ENCODE assay signal across 12 mouse cellular contexts in genomic region chr19:55091602-55092413, GRCm38 (mm10). TPM values are rescaled to one million over a fixed set of nuclear protein-coding genes. Genes with fewer than 3 reads are reported as not detected.
A peak's percentile ranks its signal among the peaks of the same experiment; 100 is the strongest.
DNase-seq lines count a peak whose midpoint lies in the region; ATAC-seq and TF ChIP-seq lines count a peak whose summit lies in the region.
"Had no signal": no experiment of that assay in that cellular context is flagged by ENCODE, and none has a peak within 500 bp of the region (broad histone marks: within the 10 kb centered on the region; RNA-seq: fewer than 3 reads in every experiment).

No protein-coding gene starts in this region.

- no peak for TF ChIP-seq POLR2A in thymus, adult 2 months (IDR thresholded peaks at IDR 0.05; ENCODE audit: control insufficient read depth, extremely low read depth, insufficient read depth, low read length, poor library complexity)

- H3K4me1 ChIP-seq in liver, embryonic 14.5 days (replicated peaks; ENCODE audit: control insufficient read depth in 2 of 2, insufficient read depth in 2 of 2, low read length in 1 of 2): peaks cover 5 to 17% of the 10 kb centered on the region in 2 experiments; a peak in 2 of 4 replicates
- no peaks in the 10 kb centered on the region for H3K4me1 ChIP-seq in thymus, adult 2 months (replicated peaks; ENCODE audit: control insufficient read depth, insufficient read depth, low read length)
- H3K4me1 ChIP-seq in forebrain, embryonic 13.5 days: no peaks in the 10 kb centered on the region
- H3K4me1 ChIP-seq: forebrain, embryonic 10.5 days; limb, embryonic 12.5 days had no signal

- TF ChIP-seq EP300 in liver, embryonic 14.5 days (IDR thresholded peaks at IDR 0.05; ENCODE audit: low read depth): no peak

- TF ChIP-seq CTCF in liver, embryonic 14.5 days (IDR thresholded peaks at IDR 0.05; ENCODE audit: low read depth): no peak
- no peak for TF ChIP-seq CTCF in thymus, adult 2 months (IDR thresholded peaks at IDR 0.05; ENCODE audit: borderline replicate concordance, control insufficient read depth, extremely low read depth, insufficient read depth, low read length, poor library complexity)

- peaks cover 24% of the 10 kb centered on the region for H3K36me3 ChIP-seq in liver, embryonic 14.5 days (replicated peaks; ENCODE audit: control insufficient read depth, insufficient read depth, low read depth)
- peaks cover 6% of the 10 kb centered on the region for H3K36me3 ChIP-seq in thymus, adult 2 months (ENCODE audit: control insufficient read depth, insufficient read depth, low read length)
- peaks cover 63% of the 10 kb centered on the region for H3K36me3 ChIP-seq in forebrain, embryonic 13.5 days (ENCODE audit: poor library complexity, severe bottlenecking)

- H3K9ac ChIP-seq in liver, embryonic 14.5 days (replicated peaks): no peak overlapping the region
- H3K9ac ChIP-seq in forebrain, embryonic 13.5 days: no peak overlapping the region
- H3K9ac ChIP-seq: limb, embryonic 12.5 days had no signal

- ATAC-seq in liver, embryonic 14.5 days (ENCODE audit: insufficient read depth): peak; percentile 22; the same call in 1 of the 2 replicates
- no peak for ATAC-seq in forebrain, embryonic 13.5 days

- no peak overlapping the region; the same call in 1 of the 2 replicates for H3K4me2 ChIP-seq in liver, embryonic 14.5 days (ENCODE audit: low read depth)
- no peak overlapping the region for H3K4me2 ChIP-seq in forebrain, embryonic 13.5 days
- H3K4me2 ChIP-seq: limb, embryonic 12.5 days had no signal

- H3K27ac ChIP-seq in liver, embryonic 14.5 days: no peak overlapping the region
- no peak overlapping the region for H3K27ac ChIP-seq in thymus, adult 2 months (ENCODE audit: control insufficient read depth, insufficient read depth, low read length)
- H3K27ac ChIP-seq in forebrain, embryonic 13.5 days: no peak overlapping the region
- H3K27ac ChIP-seq: forebrain, embryonic 10.5 days; limb, embryonic 12.5 days had no signal

- no peak overlapping the region for H3K4me3 ChIP-seq in liver, embryonic 14.5 days (ENCODE audit: insufficient read depth in 1 of 2, low read depth in 2 of 2, low read length in 2 of 2)
- no peak overlapping the region for H3K4me3 ChIP-seq in thymus, adult 2 months (ENCODE audit: control insufficient read depth, insufficient read depth, low read length)
- no peak overlapping the region for H3K4me3 ChIP-seq in forebrain, embryonic 13.5 days
- H3K4me3 ChIP-seq: forebrain, embryonic 10.5 days; limb, embryonic 12.5 days; myocyte had no signal

- no peaks in the 10 kb centered on the region for H3K9me3 ChIP-seq in liver, embryonic 14.5 days (ENCODE audit: control insufficient read depth, low read length)
- H3K9me3 ChIP-seq in forebrain, embryonic 13.5 days (replicated peaks): no peaks in the 10 kb centered on the region
- H3K9me3 ChIP-seq: forebrain, embryonic 10.5 days; limb, embryonic 12.5 days had no signal

- H3K27me3 ChIP-seq in liver, embryonic 14.5 days (ENCODE audit: control insufficient read depth, insufficient read depth, low read length): no peaks in the 10 kb centered on the region
- no peaks in the 10 kb centered on the region for H3K27me3 ChIP-seq in thymus, adult 2 months (ENCODE audit: control insufficient read depth, insufficient read depth, low read length)
- H3K27me3 ChIP-seq in forebrain, embryonic 13.5 days: no peaks in the 10 kb centered on the region
- H3K27me3 ChIP-seq: limb, embryonic 12.5 days had no signal

- 68% methylated on average over 17 of the region's 17 CpGs for WGBS in liver, embryonic 14.5 days (ENCODE audit: insufficient replicate concordance)
- 95% methylated on average over 17 of the region's 17 CpGs for WGBS in thymus, adult 2 months
- WGBS in forebrain, embryonic 13.5 days: 83% methylated on average over 17 of the region's 17 CpGs

- DNase-seq in layer of hippocampus, adult 18-20 months (ENCODE audit: low spot score in 2 of 2): peak; percentile 29 to 68
- no peak for DNase-seq in layer of hippocampus, postnatal 14 days (ENCODE audit: low spot score in 2 of 2)
- peak; percentile 44 for DNase-seq in kidney, postnatal 14 days
- DNase-seq in liver, embryonic 14.5 days (ENCODE audit: low read depth in 3 of 3, low spot score in 3 of 3): no peak
- peak; percentile 38 to 50 for DNase-seq in right cerebral cortex, postnatal 10 days (ENCODE audit: low spot score in 2 of 2)
- no peak for DNase-seq in thymus, adult 2 months
- DNase-seq in thymus, adult 18-20 months: no peak
- DNase-seq: cerebellum, postnatal 25 days had no signal

RNA-seq across cellular contexts. Expression of gene Gpam, which starts 35.2 kb away (rescaled TPM):
- total RNA-seq in layer of hippocampus, adult 18-20 months (2021): 10 to 100 TPM; 42.5 to 43.4 TPM
- 10 to 100 TPM; 83.6 to 86.9 TPM for total RNA-seq in layer of hippocampus, postnatal 14 days (2021)
- 13.6 and 15.0 TPM in 2 replicates for polyA plus RNA-seq in liver, embryonic 14.5 days (2012; rRNA removed)
- polyA plus RNA-seq in liver, embryonic 14.5 days (2014; fragmentation: Nextera tagmentation; extraction: Ambion mirVana): 21.6 and 24.0 TPM in 2 replicates
- 20.0 and 24.1 TPM in 2 replicates for polyA plus RNA-seq in thymus, adult 2 months (2012; rRNA removed)
- 14.1 and 17.6 TPM in 2 replicates for polyA plus RNA-seq in forebrain, embryonic 13.5 days (2015; fragmentation: Nextera tagmentation; extraction: Ambion mirVana)

Comparison
In these comparisons a context has a peak if more than half of its experiments do, and no peak if none do; other contexts are left out.
1. DNase-seq: peak in layer of hippocampus, adult 18-20 months (2 of 2), kidney, postnatal 14 days (single experiment) and right cerebral cortex, postnatal 10 days (2 of 2); none in layer of hippocampus, postnatal 14 days (0 of 2), liver, embryonic 14.5 days (0 of 3), thymus, adult 2 months (single experiment) and thymus, adult 18-20 months (0 of 2).